Mouse (Mus musculus): ENCODE data around the gene Serpina1a. TPM values are rescaled to one million over a fixed set of nuclear protein-coding genes. Genes with fewer than 3 reads are reported as not detected.

The Serpina1a gene
- polyA plus RNA-seq, 1 experiment from 2014 or later, result not detected

Other genes starting within 250 kb of the Serpina1a start
- gene Serpina10, start 232.1 kb downstream of the Serpina1a start, polyA plus RNA-seq (2016; fragmentation: Nextera tagmentation; extraction: Ambion mirVana), result not detected in 2 replicates
- not detected in 2 replicates for gene Serpina6, start 206.3 kb downstream of the Serpina1a start, polyA plus RNA-seq (2016; fragmentation: Nextera tagmentation; extraction: Ambion mirVana)
- not detected in 2 replicates for gene Serpina16, start 187.4 kb downstream of the Serpina1a start, polyA plus RNA-seq (2016; fragmentation: Nextera tagmentation; extraction: Ambion mirVana)
- not detected in 2 replicates for gene Serpina1f, start 168.0 kb downstream of the Serpina1a start, polyA plus RNA-seq (2016; fragmentation: Nextera tagmentation; extraction: Ambion mirVana)
- not detected in 2 replicates for gene Serpina1d, start 90.0 kb downstream of the Serpina1a start, polyA plus RNA-seq (2016; fragmentation: Nextera tagmentation; extraction: Ambion mirVana)
- 0.09 TPM in 1 of 2 replicates, not detected in the other for gene Serpina1b, start 33.2 kb downstream of the Serpina1a start, polyA plus RNA-seq (2016; fragmentation: Nextera tagmentation; extraction: Ambion mirVana)
- gene Serpina1c, start 41.3 kb upstream of the Serpina1a start, polyA plus RNA-seq (2016; fragmentation: Nextera tagmentation; extraction: Ambion mirVana), result not detected in 2 replicates
- not detected in 2 replicates for gene Serpina1e, start 95.4 kb upstream of the Serpina1a start, polyA plus RNA-seq (2016; fragmentation: Nextera tagmentation; extraction: Ambion mirVana)
- not detected in 2 replicates for gene Serpina11, start 126.4 kb upstream of the Serpina1a start, polyA plus RNA-seq (2016; fragmentation: Nextera tagmentation; extraction: Ambion mirVana)
- gene Serpina9, start 150.2 kb upstream of the Serpina1a start, polyA plus RNA-seq (2016; fragmentation: Nextera tagmentation; extraction: Ambion mirVana), result not detected in 2 replicates
- gene Serpina12, start 180.9 kb upstream of the Serpina1a start, polyA plus RNA-seq (2016; fragmentation: Nextera tagmentation; extraction: Ambion mirVana), result not detected in 2 replicates
- gene Serpina5, start 237.6 kb upstream of the Serpina1a start, polyA plus RNA-seq (2016; fragmentation: Nextera tagmentation; extraction: Ambion mirVana), result not detected in 2 replicates
- not detected in 2 replicates for gene Serpina3a, start 249.2 kb upstream of the Serpina1a start, polyA plus RNA-seq (2016; fragmentation: Nextera tagmentation; extraction: Ambion mirVana)